Mouse (Mus musculus) central nervous system, embryonic 14 days (tissue): ENCODE measurements around the gene Anxa6. TPM values are rescaled to one million over a fixed set of nuclear protein-coding genes. Genes with fewer than 3 reads are reported as not detected.

Experiments
- polyA plus RNA-seq: library from polyadenylated mRNA; depleted of rRNA; stranded (reverse); fragments of >200 nt; gene quantifications from 2 replicates; pipeline ENCODE4 v1.2.3, GENCODE M21; 2012; rRNA removed

Anxa6 gene
- polyA plus RNA-seq: 40.9 and 90.3 TPM in 2 replicates

GRCm38 (mm10) chr11:55033040-55033660 is at the start of gene Anxa6:
TSS of gene Anxa6 (minus strand) at chr11:55033445.

DNA sequence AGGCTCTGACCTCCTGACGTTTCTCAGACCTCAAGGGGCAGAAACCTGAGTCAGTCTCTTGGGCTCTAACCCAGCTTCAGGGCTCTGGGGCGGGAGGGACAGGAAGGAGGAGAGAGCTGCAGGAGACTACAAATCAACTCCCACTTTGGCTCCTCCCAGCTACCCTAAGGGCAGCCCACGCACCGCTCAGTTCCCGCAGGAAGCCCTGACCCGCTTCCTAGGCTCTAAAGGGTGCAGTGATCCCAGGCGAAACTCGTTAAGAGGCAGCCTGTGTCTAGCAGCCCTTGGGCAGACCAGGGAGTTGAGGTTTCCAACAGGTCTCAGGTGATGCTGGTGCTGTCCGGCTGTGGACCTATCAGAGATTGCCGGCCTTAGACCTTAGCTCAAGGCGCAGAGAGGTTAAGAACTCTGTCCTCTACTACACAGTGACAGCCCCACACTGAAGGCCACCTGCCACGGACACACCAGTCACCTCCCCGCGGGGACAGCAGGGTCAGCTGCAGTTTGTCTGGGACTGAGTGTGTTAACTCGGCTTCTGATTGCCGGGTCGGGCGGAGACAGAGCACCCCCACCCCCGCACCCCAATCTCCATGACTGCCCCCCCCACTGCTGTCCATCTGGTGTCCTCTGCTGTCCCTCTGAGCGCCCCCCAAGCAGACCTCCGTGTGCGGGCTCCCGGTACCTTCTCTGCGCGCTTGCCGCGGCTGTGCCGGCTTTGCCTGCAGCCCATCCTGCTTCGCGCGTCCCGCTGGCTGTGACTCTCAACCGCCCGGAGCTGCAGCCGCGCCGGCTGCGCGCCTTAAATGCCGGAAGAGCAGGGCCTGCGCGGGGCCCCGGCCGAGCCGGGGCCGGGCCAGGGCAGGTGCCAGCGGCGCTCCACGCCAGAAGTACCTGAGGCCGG is 44.3 kb upstream of the Anxa6 start, which contains the start of gene Ccdc69:
Gene Ccdc69, minus strand, starts transcription at position 801 of the 901 bp plus-strand sequence.

GRCm38 (mm10) chr11:54962810-54963209 is 70.4 kb downstream of the Anxa6 start, which contains the start of gene Tnip1:
TSS of gene Tnip1 (minus strand) at chr11:54962917.

Other genes with a start within 250 kb of the Anxa6 start
- 92.3 and 114 TPM in 2 replicates for gene Cdc42se2, start 245.8 kb downstream of the Anxa6 start, polyA plus RNA-seq
- gene Lyrm7, start 172.5 kb downstream of the Anxa6 start, polyA plus RNA-seq: 10.3 and 11.0 TPM in 2 replicates
- 803 and 913 TPM in 2 replicates for gene Hint1, start 167.1 kb downstream of the Anxa6 start, polyA plus RNA-seq
- 7.8 and 11.7 TPM in 2 replicates for gene Gpx3, start 131.0 kb downstream of the Anxa6 start, polyA plus RNA-seq
- gene Tnip1, start 70.5 kb downstream of the Anxa6 start, polyA plus RNA-seq: 12.7 and 17.1 TPM in 2 replicates
- gene Ccdc69, start 44.7 kb upstream of the Anxa6 start, polyA plus RNA-seq: 0.29 and 0.81 TPM in 2 replicates
- gene Gm2a, start 64.7 kb upstream of the Anxa6 start, polyA plus RNA-seq: 7.7 and 10.1 TPM in 2 replicates
- gene Slc36a3, start 118.3 kb upstream of the Anxa6 start, polyA plus RNA-seq: not detected in 2 replicates
- 0.60 and 0.63 TPM in 2 replicates for gene Slc36a2, start 151.6 kb upstream of the Anxa6 start, polyA plus RNA-seq
- gene Slc36a1, start 170.9 kb upstream of the Anxa6 start, polyA plus RNA-seq: 13.5 and 16.2 TPM in 2 replicates